In the genomic region with DNA sequence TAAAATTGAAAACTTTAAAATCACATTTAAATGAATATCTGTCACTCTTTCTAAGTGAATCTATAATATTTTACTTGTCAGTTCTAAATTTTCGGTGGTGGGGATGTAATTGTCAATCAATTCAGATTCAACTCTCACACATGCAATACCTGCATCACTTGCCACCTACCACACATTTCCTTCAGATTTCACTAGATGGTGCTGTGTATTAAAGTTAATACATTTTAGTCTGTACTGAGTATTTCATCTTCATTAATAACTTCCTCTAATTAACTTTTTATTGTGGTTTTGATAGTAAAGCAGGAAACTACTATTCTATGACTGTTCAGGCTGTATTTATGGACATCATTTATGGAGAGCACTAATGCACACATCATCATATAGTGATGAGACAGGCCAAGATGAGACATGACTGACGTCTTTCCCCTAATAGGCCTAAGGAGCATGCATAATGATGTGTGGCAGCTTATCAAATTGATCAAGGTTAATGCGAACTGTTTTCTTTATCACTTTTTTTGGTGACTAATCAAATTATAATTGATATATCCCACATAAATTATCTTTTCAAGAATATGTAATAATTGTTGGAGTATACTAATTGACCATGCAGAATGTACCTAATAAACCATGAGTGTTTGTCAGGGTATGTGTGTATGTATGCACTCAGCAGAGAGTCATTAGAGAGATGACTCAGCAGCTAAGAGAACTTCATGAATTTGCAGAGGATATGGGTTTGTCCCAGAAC, we compare ENCODE assay signal across 11 mouse cellular contexts.
DNase-seq lines count a peak whose midpoint lies in the region; ATAC-seq lines count a peak whose summit lies in the region.
"Had no signal": no experiment of that assay in that cellular context is flagged by ENCODE, and none has a peak within 500 bp of the region (broad histone marks: within the 10 kb centered on the region; RNA-seq: fewer than 3 reads in every experiment).

No protein-coding gene starts in this region.

- H3K4me2 ChIP-seq in forebrain, embryonic 16.5 days (ENCODE audit: low read length): no peak overlapping the region
- H3K4me2 ChIP-seq in midbrain, embryonic 15.5 days: no peak overlapping the region

- H3K36me3 ChIP-seq in forebrain, embryonic 16.5 days (ENCODE audit: control insufficient read depth, insufficient read depth): no peaks in the 10 kb centered on the region
- H3K36me3 ChIP-seq in midbrain, embryonic 15.5 days (replicated peaks): no peaks in the 10 kb centered on the region

- no peak overlapping the region for H3K9ac ChIP-seq in forebrain, embryonic 16.5 days (replicated peaks; ENCODE audit: low read depth, low read length)
- no peak overlapping the region for H3K9ac ChIP-seq in midbrain, embryonic 15.5 days

- H3K27ac ChIP-seq in forebrain, embryonic 16.5 days (ENCODE audit: low read length): no peak overlapping the region
- no peak overlapping the region for H3K27ac ChIP-seq in midbrain, embryonic 15.5 days

- peak; percentile 65; the same call in 1 of the 2 replicates for ATAC-seq in forebrain, embryonic 16.5 days
- ATAC-seq in midbrain, embryonic 15.5 days (replicated peaks): peak; percentile 87

- H3K9me3 ChIP-seq in forebrain, embryonic 16.5 days (ENCODE audit: control insufficient read depth, low read length): no peaks in the 10 kb centered on the region
- H3K9me3 ChIP-seq in midbrain, embryonic 15.5 days: no peaks in the 10 kb centered on the region

- DNase-seq in layer of hippocampus, adult 11-12 months (ENCODE audit: low spot score): peak; percentile 7
- no peak for DNase-seq in layer of hippocampus, adult 9-11 months
- peak; percentile 32 for DNase-seq in Muller cell, postnatal 12 days (ENCODE audit: inconsistent ontology term)
- DNase-seq in adrenal gland, adult 2 months: no peak
- no peak for DNase-seq in urinary bladder, adult 18-20 months (ENCODE audit: low spot score in 2 of 2)
- no peak for DNase-seq in kidney, adult 9 months
- DNase-seq: heart, adult 18-20 months; lung, postnatal 14 days; thymus, postnatal 14 days had no signal

- WGBS in forebrain, embryonic 16.5 days: 76% methylated on average over 3 of the region's 3 CpGs
- 66% methylated on average over 3 of the region's 3 CpGs for whole genome bisulfite sequencing in midbrain, embryonic 15.5 days

- H3K4me1 ChIP-seq in forebrain, embryonic 16.5 days (replicated peaks; ENCODE audit: control insufficient read depth, insufficient read depth, low read length): no peaks in the 10 kb centered on the region
- no peaks in the 10 kb centered on the region for H3K4me1 ChIP-seq in midbrain, embryonic 15.5 days

- no peak overlapping the region for H3K4me3 ChIP-seq in forebrain, embryonic 16.5 days (replicated peaks; ENCODE audit: low read length)
- no peak overlapping the region for H3K4me3 ChIP-seq in midbrain, embryonic 15.5 days

- H3K27me3 ChIP-seq in forebrain, embryonic 16.5 days (replicated peaks; ENCODE audit: control insufficient read depth, insufficient read depth, low read length): no peaks in the 10 kb centered on the region
- no peaks in the 10 kb centered on the region for H3K27me3 ChIP-seq in midbrain, embryonic 15.5 days (replicated peaks)

Comparison
In these comparisons a context has a peak if more than half of its experiments do, and no peak if none do; other contexts are left out.
1. DNase-seq: peak in layer of hippocampus, adult 11-12 months (single experiment) and Muller cell, postnatal 12 days (single experiment); none in layer of hippocampus, adult 9-11 months (single experiment), adrenal gland, adult 2 months (single experiment), urinary bladder, adult 18-20 months (0 of 2) and kidney, adult 9 months (single experiment).